Mouse (Mus musculus): ENCODE results near the gene Relch.
A peak's percentile ranks its signal among the peaks of the same experiment; 100 is the strongest.

The Relch gene

DNA sequence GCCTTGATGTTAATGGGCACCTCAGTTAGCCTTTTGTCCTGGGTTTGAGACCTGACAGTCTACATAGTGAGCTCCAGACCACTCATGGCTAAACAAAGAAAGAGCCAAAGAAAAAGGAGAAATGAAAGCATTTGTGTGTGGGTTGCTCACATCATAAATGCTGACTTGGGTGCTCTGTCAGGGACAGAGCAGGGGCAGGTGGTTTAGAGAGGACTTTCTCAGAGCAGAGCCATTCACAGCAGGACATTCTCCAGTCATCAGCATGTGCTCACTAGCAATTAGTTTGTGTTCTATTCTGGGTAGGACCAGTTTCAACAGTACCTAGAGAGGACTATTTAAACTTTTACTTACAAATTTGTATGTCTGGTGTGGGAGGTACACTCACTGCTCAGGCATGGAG, 137.6 kb downstream of the Relch start:
- DNase-seq = no peak

DNA sequence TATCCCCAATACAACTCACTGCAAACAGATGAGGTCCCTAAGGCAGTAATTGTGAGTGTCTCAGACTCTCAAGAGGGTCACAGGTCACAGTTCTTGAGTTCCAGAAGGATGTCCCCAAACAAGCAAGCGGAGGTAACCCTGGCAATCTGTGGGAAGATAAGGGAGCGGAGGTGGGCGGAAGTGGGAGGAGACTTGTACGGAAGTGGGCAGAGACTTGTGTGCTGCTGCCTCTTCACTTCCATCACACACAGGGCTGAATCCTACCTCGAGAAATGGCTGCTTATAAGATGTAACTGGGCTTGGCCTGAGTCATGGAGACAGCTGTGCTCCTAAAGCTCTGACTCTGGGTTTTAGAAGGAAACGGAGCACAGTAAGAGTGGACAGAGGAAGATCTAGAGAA, 139.3 kb downstream of the Relch start:
- peak; percentile 15 for DNase-seq

DNA sequence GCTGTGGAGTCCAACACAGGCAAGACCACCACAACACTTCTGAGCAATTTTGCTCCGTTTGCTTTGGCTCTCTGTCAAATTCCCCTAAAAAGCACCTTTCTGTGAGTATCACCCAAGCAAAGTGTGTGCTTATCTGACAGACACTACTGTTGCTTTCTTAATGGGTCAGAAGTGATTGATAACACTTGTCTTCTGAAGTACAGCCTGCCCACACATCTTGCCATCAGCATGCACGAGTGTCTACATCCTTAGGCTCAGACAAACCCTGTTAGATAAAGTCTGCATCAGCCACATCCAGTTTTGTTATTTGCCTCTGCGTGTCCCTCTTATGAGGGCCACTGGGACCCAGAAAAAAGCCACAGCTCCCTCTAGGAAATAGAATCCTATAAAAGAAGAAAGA, 140.6 kb downstream of the Relch start:
- no peak for DNase-seq
